Mouse (Mus musculus) heart, adult 2 months (tissue): ENCODE measurements at regions not wholly inside any gene's neighbourhood (a gene's known extent, or its start where the extent isn't known, plus 50 kb on each side); places are given as distances from the start of the nearest gene placed in this dataset.

Experiments used
- CTCF ChIP-seq: fragments of 200-600 bp; IDR thresholded peaks from 2 replicates; pipeline ENCODE4 v1.8.1; 2022; ENCODE audit warnings: antibody characterized with exemption, mild to moderate bottlenecking, moderate library complexity
- POLR2A ChIP-seq: fragments of 200-500 bp; IDR thresholded peaks from 2 replicates; pipeline ENCODE4 v1.6.1; 2011; ENCODE audit warnings: mild to moderate bottlenecking, low read depth, low read length, control low read depth; ENCODE audit not compliant: insufficient read depth

DNA sequence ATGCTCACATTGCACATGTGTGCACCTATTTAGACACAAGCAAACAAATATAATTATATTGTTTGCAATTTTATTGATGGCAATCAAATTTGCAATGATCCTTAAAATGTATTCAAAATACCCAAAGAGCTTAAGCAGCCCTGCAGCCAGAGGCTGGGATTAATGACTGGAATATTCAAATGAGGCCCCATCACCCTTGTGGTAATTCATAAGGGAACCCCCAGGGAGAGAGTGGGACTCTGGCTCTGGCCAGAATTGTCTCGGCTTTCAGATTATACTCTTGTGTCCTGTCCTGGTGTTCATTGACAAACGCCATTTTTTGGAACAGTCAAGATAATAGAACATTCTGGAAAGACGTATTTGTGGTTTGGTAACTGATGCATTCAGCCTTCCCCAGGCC, 133.5 kb downstream of the Vrk1 start:
- TF ChIP-seq POLR2A (no peak), CTCF (no peak)
